Mouse (Mus musculus): ENCODE results near the gene Ipo13. TPM values are rescaled to one million over a fixed set of nuclear protein-coding genes. Genes with fewer than 3 reads are reported as not detected.
A peak's percentile ranks its signal among the peaks of the same experiment; 100 is the strongest.

The Ipo13 gene
- polyA plus RNA-seq (2014; fragmentation: Nextera tagmentation; extraction: Ambion mirVana) = 64.1 and 66.2 TPM in 2 replicates

DNA sequence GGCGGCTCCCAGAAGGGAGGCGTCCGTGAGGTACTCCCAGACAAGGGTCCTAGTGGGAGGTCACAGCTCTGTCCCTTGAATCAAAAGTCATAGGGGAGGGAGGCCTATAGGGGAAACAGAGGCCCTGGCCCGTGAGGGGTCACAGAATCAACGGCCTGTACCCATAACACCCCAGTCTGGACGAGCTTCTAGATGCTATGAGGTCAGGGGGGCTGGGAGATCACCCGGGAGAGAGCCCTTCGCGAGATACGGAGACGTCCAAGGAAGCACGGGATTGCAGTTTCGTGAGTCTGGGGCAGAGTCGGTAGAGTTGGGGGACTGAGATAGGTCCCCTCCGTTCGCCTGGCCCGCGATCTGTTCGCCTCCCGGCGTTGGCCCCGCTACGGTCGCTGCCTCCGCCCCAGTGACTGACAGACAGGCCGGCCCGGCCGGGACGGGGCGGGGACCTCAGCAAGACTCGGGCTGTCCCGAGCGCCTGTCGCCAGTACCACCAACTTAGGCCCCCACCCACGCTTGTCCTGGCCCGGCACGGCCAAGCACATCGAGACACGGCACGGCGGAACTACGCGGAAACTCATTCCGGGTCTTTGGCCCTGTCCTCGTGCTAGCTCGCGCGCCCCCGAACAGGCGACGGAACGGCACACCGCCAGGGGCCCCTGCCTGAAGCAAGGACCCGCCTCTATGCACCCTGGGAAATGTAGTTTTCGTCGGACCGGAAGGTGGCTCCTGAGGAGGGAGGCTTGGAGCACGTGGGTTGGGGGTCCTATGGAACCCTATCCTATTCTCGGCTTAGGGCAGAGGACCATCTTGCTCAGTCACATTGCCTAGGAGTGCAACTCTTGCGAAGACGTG, at the start of gene Ipo13:
Gene Ipo13 (minus strand): TSS at position 409 of the 852 bp plus-strand sequence.
- H3K36me3 ChIP-seq (ENCODE audit: control insufficient read depth, insufficient read depth, low read length) = peaks cover 17% of the 10 kb centered on the region
- no peaks in the 10 kb centered on the region for H3K9me3 ChIP-seq (replicated peaks; ENCODE audit: control insufficient read depth, low read length)
- peaks cover 19% of the 10 kb centered on the region for H3K4me1 ChIP-seq (ENCODE audit: control insufficient read depth, insufficient read depth, low read length)
- H3K27me3 ChIP-seq (replicated peaks; ENCODE audit: control insufficient read depth, insufficient read depth, low read length) = no peaks in the 10 kb centered on the region
- peak; percentile 96 for ATAC-seq
- peak within 1 kb of the TSS; percentile 86 for H3K9ac ChIP-seq (ENCODE audit: low read length)
- under 1% methylated on average over 49 of the region's 61 CpGs for WGBS
- peak within 1 kb of the TSS; percentile 99 for H3K4me2 ChIP-seq (ENCODE audit: low read length)
- peak within 1 kb of the TSS; percentile 75 for H3K27ac ChIP-seq (ENCODE audit: low read depth, low read length)
- DNase-seq (ENCODE audit: low spot score) = peak; percentile 98
- peak within 1 kb of the TSS; percentile 77 for H3K4me3 ChIP-seq (ENCODE audit: low read depth, low read length)

DNA sequence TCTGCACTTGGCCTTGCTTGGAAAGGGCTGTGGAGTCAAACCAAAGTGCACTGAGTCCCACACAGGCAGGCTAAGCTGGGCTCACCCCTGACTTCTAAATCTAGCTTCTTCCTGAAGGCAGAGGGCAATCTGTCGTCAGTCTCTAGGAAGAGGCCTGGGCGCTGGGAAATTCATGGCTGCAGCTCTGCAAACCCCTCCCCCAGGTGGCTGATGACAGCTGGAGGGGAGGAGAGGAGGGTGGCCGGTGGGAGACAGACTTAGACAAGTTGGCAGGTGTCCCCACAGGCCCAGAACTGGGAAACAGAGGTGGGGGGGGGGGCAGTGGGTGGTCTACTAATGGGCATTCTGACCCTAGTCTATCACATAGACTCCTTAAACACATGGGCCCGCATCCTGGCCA, 42.7 kb upstream of the Ipo13 start:
- peak; percentile 46 for DNase-seq (ENCODE audit: low spot score)
- Histone ChIP-seq H3K9me3 (replicated peaks; ENCODE audit: control insufficient read depth, low read length) (no peaks in the 10 kb centered on the region), H3K27me3 (replicated peaks; ENCODE audit: control insufficient read depth, insufficient read depth, low read length) (no peaks in the 10 kb centered on the region), H3K4me1 (ENCODE audit: control insufficient read depth, insufficient read depth, low read length) (no peaks in the 10 kb centered on the region), H3K9ac (ENCODE audit: low read length) (no peak overlapping the region), H3K36me3 (ENCODE audit: control insufficient read depth, insufficient read depth, low read length) (peaks cover 11% of the 10 kb centered on the region), H3K4me3 (ENCODE audit: low read depth, low read length) (no peak overlapping the region), H3K27ac (ENCODE audit: low read depth, low read length) (peak overlapping the region; percentile 33; the same call in 1 of the 2 replicates), H3K4me2 (ENCODE audit: low read length) (no peak overlapping the region)
- 63% methylated on average over 4 of the region's 4 CpGs for WGBS
- peak; percentile 44; the same call in 1 of the 2 replicates for ATAC-seq

DNA sequence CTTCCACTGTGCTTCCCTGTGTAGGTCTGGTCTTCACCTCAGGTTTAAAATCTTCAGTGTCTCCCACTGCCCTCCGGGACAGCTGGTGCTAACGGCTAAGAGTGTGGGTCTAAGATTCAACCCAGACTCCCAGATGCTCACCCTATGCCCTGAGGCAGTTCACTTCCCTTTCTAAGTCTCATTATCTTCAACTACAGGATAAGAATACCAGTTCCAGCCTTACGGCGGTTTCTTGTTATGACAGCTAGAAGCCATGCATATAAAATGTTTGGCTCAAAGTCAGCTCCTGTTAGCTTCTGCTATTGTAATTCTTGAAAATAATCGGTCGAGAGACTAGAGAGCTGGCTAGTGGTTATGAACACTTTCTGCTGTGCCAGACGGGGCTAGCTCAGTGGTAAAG, 32.7 kb upstream of the Ipo13 start:
- H3K36me3 ChIP-seq (ENCODE audit: control insufficient read depth, insufficient read depth, low read length) = peaks cover 6% of the 10 kb centered on the region; the same call in 1 of the 2 replicates
- WGBS = 72% methylated on average over 7 of the region's 7 CpGs
- H3K4me2 ChIP-seq (ENCODE audit: low read length) = no peak overlapping the region
- ATAC-seq (no peak), DNase-seq (ENCODE audit: low spot score) (peak; percentile 30)
- H3K4me1 ChIP-seq (ENCODE audit: control insufficient read depth, insufficient read depth, low read length) = no peaks in the 10 kb centered on the region
- no peak overlapping the region for H3K9ac ChIP-seq (ENCODE audit: low read length)
- H3K9me3 ChIP-seq (replicated peaks; ENCODE audit: control insufficient read depth, low read length) = no peaks in the 10 kb centered on the region
- no peaks in the 10 kb centered on the region for H3K27me3 ChIP-seq (replicated peaks; ENCODE audit: control insufficient read depth, insufficient read depth, low read length)
- no peak overlapping the region for H3K4me3 ChIP-seq (ENCODE audit: low read depth, low read length)
- no peak overlapping the region for H3K27ac ChIP-seq (ENCODE audit: low read depth, low read length)

DNA sequence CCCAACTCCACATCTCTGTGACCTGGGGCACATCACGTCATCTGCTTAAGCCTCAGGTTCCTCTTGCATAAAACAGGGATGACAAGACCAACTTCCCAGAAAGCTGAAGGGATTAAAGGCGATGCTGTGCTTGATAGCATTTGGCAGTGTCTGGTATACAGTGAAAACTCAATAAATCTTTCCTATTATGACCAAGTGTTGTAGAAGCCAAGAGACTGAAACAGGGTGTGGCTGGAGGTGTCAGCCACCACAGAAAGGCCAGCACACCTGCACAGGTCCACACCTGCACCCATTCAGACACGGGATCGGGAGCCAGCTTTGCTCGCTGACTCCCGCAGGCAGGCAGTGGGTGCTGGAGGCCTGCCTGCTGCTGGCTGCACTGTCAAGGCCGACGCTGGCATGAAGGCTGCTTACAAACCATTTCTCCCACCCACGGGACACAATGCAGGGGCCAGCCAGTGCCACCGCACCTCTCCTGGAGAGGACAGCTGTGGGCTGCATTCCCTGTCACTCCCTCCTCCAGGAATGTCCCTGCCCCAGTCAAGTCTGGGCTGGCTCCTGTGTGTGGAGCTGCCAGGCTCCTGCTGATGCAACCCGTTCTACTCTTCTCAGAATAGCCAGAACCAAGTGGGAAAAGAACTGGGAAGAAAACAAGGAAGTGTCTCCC, 32.0 kb upstream of the Ipo13 start:
- DNase-seq (ENCODE audit: low spot score) (no peak), ATAC-seq (no peak)
- WGBS = 89% methylated on average over 11 of the region's 11 CpGs
- Histone ChIP-seq H3K9me3 (replicated peaks; ENCODE audit: control insufficient read depth, low read length) (no peaks in the 10 kb centered on the region), H3K9ac (ENCODE audit: low read length) (no peak overlapping the region), H3K27me3 (replicated peaks; ENCODE audit: control insufficient read depth, insufficient read depth, low read length) (no peaks in the 10 kb centered on the region), H3K4me3 (ENCODE audit: low read depth, low read length) (no peak overlapping the region), H3K4me2 (ENCODE audit: low read length) (no peak overlapping the region), H3K36me3 (ENCODE audit: control insufficient read depth, insufficient read depth, low read length) (no peaks in the 10 kb centered on the region), H3K4me1 (ENCODE audit: control insufficient read depth, insufficient read depth, low read length) (no peaks in the 10 kb centered on the region), H3K27ac (ENCODE audit: low read depth, low read length) (no peak overlapping the region)

DNA sequence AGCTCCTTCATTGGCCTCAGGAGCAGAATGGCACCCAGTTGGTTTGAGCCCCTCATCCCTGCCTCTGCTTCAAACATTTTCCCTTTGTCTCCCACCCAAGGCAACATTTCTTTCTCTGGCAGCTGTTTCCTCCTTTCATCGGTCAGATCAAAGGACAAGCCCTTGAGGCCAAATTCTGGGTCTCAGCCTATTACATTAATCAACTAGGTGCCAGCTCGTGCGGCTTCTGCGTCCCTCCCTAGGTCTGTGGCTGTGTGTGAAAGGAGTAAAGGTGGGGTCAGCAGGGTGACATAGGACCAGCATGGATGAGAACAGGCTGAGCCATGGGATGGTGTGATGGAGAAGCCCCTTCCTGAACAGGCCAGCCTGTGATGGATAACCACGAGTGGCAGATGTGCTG, 28.5 kb upstream of the Ipo13 start:
- 48% methylated on average over 5 of the region's 5 CpGs for WGBS
- Histone ChIP-seq H3K27ac (ENCODE audit: low read depth, low read length) (no peak overlapping the region), H3K27me3 (replicated peaks; ENCODE audit: control insufficient read depth, insufficient read depth, low read length) (no peaks in the 10 kb centered on the region), H3K36me3 (ENCODE audit: control insufficient read depth, insufficient read depth, low read length) (no peaks in the 10 kb centered on the region), H3K4me3 (ENCODE audit: low read depth, low read length) (no peak overlapping the region), H3K9ac (ENCODE audit: low read length) (no peak overlapping the region), H3K9me3 (replicated peaks; ENCODE audit: control insufficient read depth, low read length) (no peaks in the 10 kb centered on the region), H3K4me2 (ENCODE audit: low read length) (no peak overlapping the region), H3K4me1 (ENCODE audit: control insufficient read depth, insufficient read depth, low read length) (no peaks in the 10 kb centered on the region)
- DNase-seq (ENCODE audit: low spot score) (no peak), ATAC-seq (no peak)

DNA sequence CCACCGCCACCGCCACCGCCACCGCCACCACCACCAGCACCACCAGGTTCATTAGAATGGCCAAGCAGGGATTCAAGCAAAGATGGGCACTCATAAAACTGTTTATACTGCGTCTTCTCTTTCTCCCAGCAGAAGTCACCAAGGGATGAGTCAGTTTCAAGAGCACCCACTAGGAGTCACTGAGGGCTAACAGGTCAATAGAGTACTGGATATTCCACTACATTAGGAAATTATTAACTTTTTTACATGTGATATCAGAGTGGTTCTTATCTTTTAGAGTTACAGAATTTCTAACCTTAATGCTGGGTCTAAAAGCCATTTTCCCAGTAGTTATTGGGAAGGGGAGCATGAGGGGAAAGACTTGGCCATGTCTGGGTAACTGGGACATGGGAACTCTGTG, 22.2 kb upstream of the Ipo13 start:
- no peak overlapping the region for H3K4me2 ChIP-seq (ENCODE audit: low read length)
- no peaks in the 10 kb centered on the region for H3K9me3 ChIP-seq (replicated peaks; ENCODE audit: control insufficient read depth, low read length)
- WGBS = 95% methylated on average over 5 of the region's 5 CpGs
- ATAC-seq (no peak), DNase-seq (ENCODE audit: low spot score) (no peak)
- H3K27ac ChIP-seq (ENCODE audit: low read depth, low read length) = no peak overlapping the region
- H3K27me3 ChIP-seq (replicated peaks; ENCODE audit: control insufficient read depth, insufficient read depth, low read length) = no peaks in the 10 kb centered on the region
- 0 out of 2 replicates have a peak, but pooled peaks cover 3% of the 10 kb centered on the region for H3K36me3 ChIP-seq (ENCODE audit: control insufficient read depth, insufficient read depth, low read length)
- H3K4me3 ChIP-seq (ENCODE audit: low read depth, low read length) = no peak overlapping the region
- no peaks in the 10 kb centered on the region for H3K4me1 ChIP-seq (ENCODE audit: control insufficient read depth, insufficient read depth, low read length)
- no peak overlapping the region for H3K9ac ChIP-seq (ENCODE audit: low read length)

DNA sequence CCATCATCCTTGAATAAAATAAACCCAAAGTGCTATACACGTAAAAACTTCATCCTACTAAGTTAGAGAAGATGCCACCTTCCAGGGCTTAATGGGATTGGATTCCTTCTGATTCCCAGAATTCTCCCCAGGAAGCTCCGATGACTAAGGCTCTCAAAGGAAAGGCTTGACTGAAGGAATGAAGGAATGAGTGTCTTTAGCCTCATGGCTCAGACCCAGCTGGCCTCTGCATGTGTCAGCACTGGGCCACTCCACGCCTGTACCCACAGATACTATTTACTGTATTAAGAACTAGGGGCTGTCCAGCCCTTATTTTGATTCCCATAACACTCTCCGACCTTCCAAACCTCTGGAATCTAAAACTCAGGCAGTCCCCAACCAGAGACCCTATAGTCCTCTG, 19.3 kb upstream of the Ipo13 start:
- no peak overlapping the region for H3K9ac ChIP-seq (ENCODE audit: low read length)
- H3K4me2 ChIP-seq (ENCODE audit: low read length) = no peak overlapping the region
- 0 out of 2 replicates have a peak, but pooled peaks cover 6% of the 10 kb centered on the region for H3K36me3 ChIP-seq (ENCODE audit: control insufficient read depth, insufficient read depth, low read length)
- peaks cover 5% of the 10 kb centered on the region for H3K4me1 ChIP-seq (ENCODE audit: control insufficient read depth, insufficient read depth, low read length)
- H3K27me3 ChIP-seq (replicated peaks; ENCODE audit: control insufficient read depth, insufficient read depth, low read length) = peaks cover 14% of the 10 kb centered on the region
- 90% methylated on average over 4 of the region's 4 CpGs for WGBS
- no peak overlapping the region for H3K27ac ChIP-seq (ENCODE audit: low read depth, low read length)
- ATAC-seq (no peak), DNase-seq (ENCODE audit: low spot score) (no peak)
- no peak overlapping the region for H3K4me3 ChIP-seq (ENCODE audit: low read depth, low read length)
- H3K9me3 ChIP-seq (replicated peaks; ENCODE audit: control insufficient read depth, low read length) = no peaks in the 10 kb centered on the region

DNA sequence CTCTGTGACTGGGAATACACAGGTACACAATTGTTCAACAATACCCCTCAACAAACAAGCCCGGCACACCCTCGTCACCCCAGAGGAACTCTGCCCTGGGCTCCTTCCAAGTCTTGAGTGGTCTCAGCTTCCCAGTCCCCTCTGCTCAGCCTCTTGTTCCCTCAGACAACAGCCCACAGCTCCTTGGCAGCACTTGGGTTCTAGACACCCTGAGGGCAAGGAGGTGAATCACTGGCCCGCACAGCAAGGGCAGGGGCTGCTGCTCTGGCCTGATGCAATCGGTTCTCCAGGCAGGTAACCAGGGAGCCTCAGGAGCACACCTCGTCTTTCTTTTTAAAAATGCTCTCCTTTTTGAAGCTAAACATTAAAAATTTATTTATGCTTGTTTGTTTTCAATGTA, 18.4 kb upstream of the Ipo13 start:
- H3K9me3 ChIP-seq (replicated peaks; ENCODE audit: control insufficient read depth, low read length) = no peaks in the 10 kb centered on the region
- WGBS = 82% methylated on average over 5 of the region's 5 CpGs

More for the DNA sequence above, 18.4 kb upstream of the Ipo13 start:
- Histone ChIP-seq H3K27me3 (replicated peaks; ENCODE audit: control insufficient read depth, insufficient read depth, low read length) (peaks cover 20% of the 10 kb centered on the region), H3K27ac (ENCODE audit: low read depth, low read length) (no peak overlapping the region), H3K9ac (ENCODE audit: low read length) (no peak overlapping the region), H3K4me3 (ENCODE audit: low read depth, low read length) (no peak overlapping the region), H3K36me3 (ENCODE audit: control insufficient read depth, insufficient read depth, low read length) (0 out of 2 replicates have a peak, but pooled peaks cover 6% of the 10 kb centered on the region), H3K4me1 (ENCODE audit: control insufficient read depth, insufficient read depth, low read length) (peaks cover 10% of the 10 kb centered on the region), H3K4me2 (ENCODE audit: low read length) (no peak overlapping the region)
- ATAC-seq = no peak
- DNase-seq (ENCODE audit: low spot score) = no peak
